Mouse (Mus musculus) neural tube, embryonic 11.5 days (tissue): ENCODE results near the gene Colgalt1. TPM values are rescaled to one million over a fixed set of nuclear protein-coding genes. Genes with fewer than 3 reads are reported as not detected.
A peak's percentile ranks its signal among the peaks of the same experiment; 100 is the strongest.

ENCODE experiments used
- ATAC-seq: fragments of 200-750 bp; cut with Nextera tagmentation; 2 replicates; pipeline ENCODE4 v1.8.0; 2017; ENCODE audit warnings: moderate number of reproducible peaks, mild to moderate bottlenecking, moderate TSS enrichment, moderate library complexity; ENCODE audit not compliant: insufficient read depth, low FRiP score, low TSS enrichment
- DNase-seq: peaks from one replicate; pipeline ENCODE4 v3.0.0-alpha.2; 2015; ENCODE audit warnings: low spot score
- H3K27ac ChIP-seq: fragments of 300-500 bp; sonication (generic); 2 replicates; pipeline ENCODE4 v1.5.1; 2014; ENCODE audit warnings: low read depth, mild to moderate bottlenecking, low read length
- H3K27me3 ChIP-seq: fragments of 300-500 bp; sonication (generic); 2 replicates; pipeline ENCODE4 v1.6.1; 2014; ENCODE audit warnings: mild to moderate bottlenecking, low read length, mixed read lengths; ENCODE audit not compliant: control insufficient read depth, insufficient read depth
- H3K36me3 ChIP-seq: fragments of 300-500 bp; sonication (generic); 2 replicates; pipeline ENCODE4 v1.6.1; 2014; ENCODE audit warnings: mild to moderate bottlenecking, low read length, moderate library complexity, mixed read lengths; ENCODE audit not compliant: control insufficient read depth, insufficient read depth
- H3K4me1 ChIP-seq: fragments of 300-500 bp; sonication (generic); 2 replicates; pipeline ENCODE4 v1.6.1; 2014; ENCODE audit warnings: low read length, mixed read lengths; ENCODE audit not compliant: control insufficient read depth, insufficient read depth
- H3K4me2 ChIP-seq: fragments of 300-500 bp; sonication (generic); 2 replicates; pipeline ENCODE4 v1.6.1; 2014; ENCODE audit warnings: low read depth, mild to moderate bottlenecking, moderate library complexity
- H3K4me3 ChIP-seq: fragments of 300-500 bp; sonication (generic); 2 replicates; pipeline ENCODE4 v1.5.1; 2014; ENCODE audit warnings: low read depth, low read length
- H3K9ac ChIP-seq: fragments of 300-500 bp; sonication (generic); 2 replicates; pipeline ENCODE4 v1.6.1; 2014; ENCODE audit warnings: mild to moderate bottlenecking, low read length
- H3K9me3 ChIP-seq: fragments of 300-500 bp; sonication (generic); 2 replicates; pipeline ENCODE4 v1.6.1; 2016; ENCODE audit warnings: low read length; ENCODE audit not compliant: control insufficient read depth
- WGBS: fragments of 180-500 bp; shearing (Covaris S2); extraction: QIAGEN DNeasy Blood & Tissue Kit; methylation state at CpG from one replicate; pipeline ENCODE4 v1.1.7; 2014; 5-methylcytosine and 5-hydroxymethylcytosine counted together
- polyA plus RNA-seq: library from polyadenylated mRNA; unstranded; fragments of >200 nt; fragmentation: Nextera tagmentation; extraction: Ambion mirVana; gene quantifications from 2 replicates; pipeline ENCODE4 v1.2.1, GENCODE M21; 2014

Gene Colgalt1
- polyA plus RNA-seq, 1 experiment from 2014 or later = 57.4 TPM

- peaks cover 21% of the 10 kb centered on the region for H3K27me3 ChIP-seq
Observed at GRCm38 (mm10) chr8:71629096-71629697, 18.4 kb downstream of the Colgalt1 start.

GRCm38 (mm10) chr8:71629781-71630212 is 19.0 kb downstream of the Colgalt1 start:
- Histone ChIP-seq H3K4me3 (peak overlapping the region; percentile 43), H3K27me3 (peaks cover 22% of the 10 kb centered on the region), H3K4me1 (peaks cover 9% of the 10 kb centered on the region), H3K4me2 (peak overlapping the region; percentile 85), H3K9me3 (peaks cover 7% of the 10 kb centered on the region), H3K9ac (peak overlapping the region; percentile 44; the same call in 1 of the 2 replicates), H3K27ac (no peak overlapping the region), H3K36me3 (peaks cover 2% of the 10 kb centered on the region; the same call in 1 of the 2 replicates)
- ATAC-seq (peak; percentile 28), DNase-seq (peak; percentile 65)
- WGBS = 2% methylated on average over 25 of the region's 25 CpGs

More at GRCm38 (mm10) chr8:71629096-71629697, 18.4 kb downstream of the Colgalt1 start:
- H3K9ac ChIP-seq = peak overlapping the region; percentile 62
- H3K4me3 ChIP-seq = peak overlapping the region; percentile 43
- H3K4me2 ChIP-seq = peak overlapping the region; percentile 85
- DNase-seq (peak; percentile 97), ATAC-seq (peak; percentile 89)
- under 1% methylated on average over 53 of the region's 55 CpGs for WGBS
- no peak overlapping the region for H3K27ac ChIP-seq
- peaks cover 2% of the 10 kb centered on the region; the same call in 1 of the 2 replicates for H3K36me3 ChIP-seq
- peaks cover 7% of the 10 kb centered on the region for H3K9me3 ChIP-seq
- H3K4me1 ChIP-seq = peaks cover 9% of the 10 kb centered on the region

- Histone ChIP-seq H3K9me3 (peaks cover 7% of the 10 kb centered on the region), H3K9ac (no peak overlapping the region), H3K36me3 (peaks cover 2% of the 10 kb centered on the region; the same call in 1 of the 2 replicates), H3K27me3 (peaks cover 25% of the 10 kb centered on the region), H3K27ac (no peak overlapping the region), H3K4me3 (no peak overlapping the region), H3K4me1 (peaks cover 9% of the 10 kb centered on the region), H3K4me2 (no peak overlapping the region)
- no peak for ATAC-seq
- WGBS = 90% methylated on average over 6 of the region's 6 CpGs
- no peak for DNase-seq
Observed at GRCm38 (mm10) chr8:71630761-71631160, 20.0 kb downstream of the Colgalt1 start.

- DNase-seq (no peak), ATAC-seq (no peak)
- 50% methylated on average over 2 of the region's 2 CpGs for WGBS
- peaks cover 9% of the 10 kb centered on the region for H3K4me1 ChIP-seq
- H3K4me3 ChIP-seq = no peak overlapping the region
- H3K9ac ChIP-seq = no peak overlapping the region
- H3K27me3 ChIP-seq = peaks cover 25% of the 10 kb centered on the region
- peaks cover 2% of the 10 kb centered on the region; the same call in 1 of the 2 replicates for H3K36me3 ChIP-seq
- no peak overlapping the region for H3K27ac ChIP-seq
- H3K9me3 ChIP-seq = peaks cover 7% of the 10 kb centered on the region
- H3K4me2 ChIP-seq = no peak overlapping the region
Observed at GRCm38 (mm10) chr8:71631897-71632296, 21.1 kb downstream of the Colgalt1 start.

GRCm38 (mm10) chr8:71633164-71633563 is 22.4 kb downstream of the Colgalt1 start:
- H3K4me1 ChIP-seq = peaks cover 9% of the 10 kb centered on the region
- no peak overlapping the region for H3K9ac ChIP-seq
- no peak overlapping the region for H3K4me3 ChIP-seq
- H3K27ac ChIP-seq = no peak overlapping the region
- H3K4me2 ChIP-seq = no peak overlapping the region
- ATAC-seq = no peak
- H3K36me3 ChIP-seq = peaks cover 2% of the 10 kb centered on the region; the same call in 1 of the 2 replicates
- no peak for DNase-seq
- H3K27me3 ChIP-seq = peaks cover 25% of the 10 kb centered on the region
- H3K9me3 ChIP-seq = peaks cover 7% of the 10 kb centered on the region
- 11% methylated on average over 19 of the region's 22 CpGs for WGBS

GRCm38 (mm10) chr8:71633981-71634667 is 23.3 kb downstream of the Colgalt1 start:
- ATAC-seq = 0 out of 2 replicates have a peak, but pooled peaks have one; percentile 12
- peaks cover 25% of the 10 kb centered on the region for H3K27me3 ChIP-seq
- peak overlapping the region; percentile 15; the same call in 1 of the 2 replicates for H3K9ac ChIP-seq
- WGBS = 2% methylated on average over 26 of the region's 26 CpGs
- peaks cover 9% of the 10 kb centered on the region for H3K4me1 ChIP-seq
- H3K4me3 ChIP-seq = no peak overlapping the region
- H3K27ac ChIP-seq = no peak overlapping the region
- H3K9me3 ChIP-seq = peaks cover 7% of the 10 kb centered on the region
- peak; percentile 74 for DNase-seq
- peak overlapping the region; percentile 25 for H3K4me2 ChIP-seq
- peaks cover 2% of the 10 kb centered on the region; the same call in 1 of the 2 replicates for H3K36me3 ChIP-seq

- Histone ChIP-seq H3K9ac (no peak overlapping the region), H3K36me3 (peaks cover 2% of the 10 kb centered on the region; the same call in 1 of the 2 replicates), H3K4me2 (no peak overlapping the region), H3K27me3 (peaks cover 14% of the 10 kb centered on the region), H3K4me1 (no peaks in the 10 kb centered on the region), H3K9me3 (peaks cover 7% of the 10 kb centered on the region), H3K27ac (no peak overlapping the region), H3K4me3 (no peak overlapping the region)
- DNase-seq (no peak), ATAC-seq (no peak)
- WGBS = 64% methylated on average over 8 of the region's 8 CpGs
Observed at GRCm38 (mm10) chr8:71637149-71638095, 26.6 kb downstream of the Colgalt1 start.

- ATAC-seq = no peak
- H3K27ac ChIP-seq = no peak overlapping the region
- H3K9ac ChIP-seq = no peak overlapping the region
- DNase-seq = no peak
- peaks cover 2% of the 10 kb centered on the region; the same call in 1 of the 2 replicates for H3K36me3 ChIP-seq
- no peaks in the 10 kb centered on the region for H3K4me1 ChIP-seq
- no peak overlapping the region for H3K4me3 ChIP-seq
- H3K27me3 ChIP-seq = peaks cover 11% of the 10 kb centered on the region
- H3K9me3 ChIP-seq = no peaks in the 10 kb centered on the region
- H3K4me2 ChIP-seq = no peak overlapping the region
- WGBS = 73% methylated on average over 6 of the region's 6 CpGs
Observed at GRCm38 (mm10) chr8:71638321-71638720, 27.5 kb downstream of the Colgalt1 start.
